Comparison of ENCODE assay signal across 19 mouse cellular contexts in the genomic region with DNA sequence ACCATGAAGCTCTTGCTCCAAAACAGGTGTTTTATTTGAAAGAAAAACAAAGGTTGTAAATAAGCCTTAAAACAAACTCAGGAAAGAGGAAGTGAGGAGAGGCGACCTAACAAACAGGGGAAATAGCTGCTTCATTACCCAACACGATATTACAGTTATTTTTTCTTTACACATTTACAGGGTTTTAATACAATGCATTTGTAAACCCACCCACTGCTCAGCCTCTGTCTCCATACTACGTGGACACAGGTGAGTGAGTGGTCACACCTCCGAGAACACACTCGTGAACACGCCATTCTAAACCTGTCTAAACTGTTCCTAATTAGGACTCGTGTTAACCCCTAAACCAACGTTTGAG.
DNase-seq lines count a peak whose midpoint lies in the region; ATAC-seq and TF ChIP-seq lines count a peak whose summit lies in the region.
"Had no signal": no experiment of that assay in that cellular context is flagged by ENCODE, and none has a peak within 500 bp of the region (broad histone marks: within the 10 kb centered on the region; RNA-seq: fewer than 3 reads in every experiment).

No protein-coding gene starts in this region.

- no peak for ATAC-seq in kidney, embryonic 16.5 days (ENCODE audit: low FRiP score, low TSS enrichment)
- ATAC-seq in hematopoietic stem cell, adult 5-6 weeks (replicated peaks in 1 of 2; ENCODE audit: insufficient read depth in 1 of 2, low FRiP score in 2 of 2, low TSS enrichment in 1 of 2, low read depth in 1 of 2, poor library complexity in 2 of 2, severe bottlenecking in 2 of 2) = peak; percentile 48 to 50; a peak in 3 of 4 replicates
- ATAC-seq: intestine, embryonic 15.5 days had no signal

- peaks cover 49% of the 10 kb centered on the region for H3K4me1 ChIP-seq in kidney, embryonic 16.5 days (ENCODE audit: insufficient read depth, low read length)
- peaks cover 13 to 40% of the 10 kb centered on the region in 2 experiments for H3K4me1 ChIP-seq in CH12.LX (ENCODE audit: control insufficient read depth in 1 of 2, insufficient read depth in 2 of 2)
- H3K4me1 ChIP-seq in small intestine, adult 2 months (ENCODE audit: control insufficient read depth, insufficient read depth, insufficient read length, low read length) = peaks cover 2% of the 10 kb centered on the region; the same call in 1 of the 2 replicates
- H3K4me1 ChIP-seq: intestine, embryonic 15.5 days had no signal

- no peak overlapping the region for H3K4me3 ChIP-seq in kidney, embryonic 16.5 days (ENCODE audit: low read length)
- peak overlapping the region in 1 of 3 experiments; percentile 49 for H3K4me3 ChIP-seq in CH12.LX (replicated peaks in 1 of 3; ENCODE audit: low read depth in 2 of 3, low read length in 2 of 3, poor library complexity in 1 of 3)
- peak overlapping the region; percentile 38; the same call in 1 of the 2 replicates for H3K4me3 ChIP-seq in small intestine, adult 2 months (ENCODE audit: low read depth, low read length)
- H3K4me3 ChIP-seq: heart, embryonic 10.5 days; intestine, embryonic 15.5 days; limb, embryonic 15.5 days had no signal

- TF ChIP-seq CTCF in CH12.LX (conservative IDR thresholded peaks at IDR 0.05 in 1 of 2, IDR thresholded peaks at IDR 0.05 in 1 of 2; ENCODE audit: low read depth in 2 of 2, low read length in 2 of 2) = no peak
- no peak for TF ChIP-seq CTCF in small intestine, adult 2 months (IDR thresholded peaks at IDR 0.05; ENCODE audit: extremely low read depth, insufficient read length, insufficient replicate concordance, low read depth, low read length)

- H3K79me2 ChIP-seq in CH12.LX (replicated peaks; ENCODE audit: control insufficient read depth, extremely low read depth, insufficient read depth, poor library complexity, severe bottlenecking) = no peaks in the 10 kb centered on the region

- no peaks in the 10 kb centered on the region for H3K9me3 ChIP-seq in kidney, embryonic 16.5 days (ENCODE audit: low read length)
- no peaks in the 10 kb centered on the region for H3K9me3 ChIP-seq in CH12.LX (replicated peaks; ENCODE audit: low read length)
- H3K9me3 ChIP-seq: heart, embryonic 10.5 days; intestine, embryonic 15.5 days; limb, embryonic 15.5 days had no signal

- no peak for DNase-seq in kidney, adult 18-20 months
- no peak for DNase-seq in CH12.LX (ENCODE audit: extremely low read depth)
- DNase-seq in Muller cell, postnatal 12 days (ENCODE audit: inconsistent ontology term) = no peak
- no peak for DNase-seq in left cerebral cortex, postnatal 14 days (ENCODE audit: low spot score in 2 of 2)
- DNase-seq: adrenal gland, postnatal 36 days; cerebellum, adult 9-11 months; embryo, embryonic 11 days; gastrocnemius, postnatal 14 days; heart, postnatal 10 days; lung, embryonic 14.5 days; thymus, postnatal 36 days had no signal

- H3K27me3 ChIP-seq in kidney, embryonic 16.5 days (ENCODE audit: insufficient read depth, low read length) = no peaks in the 10 kb centered on the region
- no peaks in the 10 kb centered on the region for H3K27me3 ChIP-seq in CH12.LX (replicated peaks)
- H3K27me3 ChIP-seq in small intestine, adult 2 months (ENCODE audit: control insufficient read depth, insufficient read depth, low read length) = no peaks in the 10 kb centered on the region
- H3K27me3 ChIP-seq: intestine, embryonic 15.5 days had no signal

- no peak overlapping the region for H3K4me2 ChIP-seq in kidney, embryonic 16.5 days (replicated peaks; ENCODE audit: low read depth, low read length)
- H3K4me2 ChIP-seq in CH12.LX (ENCODE audit: insufficient read depth, low read depth, poor library complexity, severe bottlenecking) = peak overlapping the region; percentile 96
- H3K4me2 ChIP-seq: hindbrain, embryonic 14.5 days; intestine, embryonic 15.5 days; limb, embryonic 15.5 days; lung, embryonic 14.5 days; midbrain, embryonic 11.5 days had no signal

- TF ChIP-seq EP300 in CH12.LX (IDR thresholded peaks at IDR 0.05; ENCODE audit: low read length) = peak; percentile 82

- in situ Hi-C loops in CH12.LX (cut with MboI; ENCODE audit: low pct_ligation_motif_present, low pct_unique_long_range_greater_than_20kb, low sequenced_read_pairs) = no loop called here

- peak overlapping the region; percentile 29; the same call in 1 of the 2 replicates for H3K27ac ChIP-seq in kidney, embryonic 16.5 days (ENCODE audit: low read length)
- H3K27ac ChIP-seq in CH12.LX (ENCODE audit: insufficient read depth, low read depth) = peak overlapping the region; percentile 71; the same call in 1 of the 2 replicates
- peak overlapping the region; percentile 57 for H3K27ac ChIP-seq in small intestine, adult 2 months (ENCODE audit: insufficient read depth, low read depth, low read length)
- H3K27ac ChIP-seq: heart, embryonic 10.5 days; hindbrain, embryonic 14.5 days; intestine, embryonic 15.5 days; limb, embryonic 15.5 days had no signal

- intact Hi-C loops in left cerebral cortex, postnatal 14 days (cut with DNase I) = no loop called here

- H3K36me3 ChIP-seq in kidney, embryonic 16.5 days (ENCODE audit: insufficient read depth, low read length) = no peaks in the 10 kb centered on the region
- peaks cover 0 to 30% of the 10 kb centered on the region in 2 experiments for H3K36me3 ChIP-seq in CH12.LX (replicated peaks in 1 of 2; ENCODE audit: control insufficient read depth in 1 of 2, insufficient read depth in 1 of 2, low read length in 1 of 2)
- no peaks in the 10 kb centered on the region for H3K36me3 ChIP-seq in small intestine, adult 2 months (ENCODE audit: control insufficient read depth, insufficient read depth, low read length)
- H3K36me3 ChIP-seq: heart, embryonic 10.5 days; intestine, embryonic 15.5 days; limb, embryonic 15.5 days had no signal

- 49% methylated on average over 8 of the region's 8 CpGs for WGBS in kidney, embryonic 16.5 days
- WGBS in small intestine, adult 2 months = 65% methylated on average over 8 of the region's 8 CpGs

- no peak overlapping the region for H3K9ac ChIP-seq in kidney, embryonic 16.5 days (replicated peaks; ENCODE audit: low read length)
- peak overlapping the region; percentile 38 for H3K9ac ChIP-seq in CH12.LX (ENCODE audit: insufficient read depth, low read depth)
- H3K9ac ChIP-seq: hindbrain, embryonic 14.5 days; intestine, embryonic 15.5 days; limb, embryonic 15.5 days; lung, embryonic 14.5 days had no signal

- TF ChIP-seq POLR2A in CH12.LX (IDR thresholded peaks at IDR 0.05; ENCODE audit: low read depth, low read length) = no peak
- no peak for TF ChIP-seq POLR2A in small intestine, adult 2 months (IDR thresholded peaks at IDR 0.05; ENCODE audit: low read depth, low read length)

- TF ChIP-seq RAD21 in CH12.LX (IDR thresholded peaks at IDR 0.05; ENCODE audit: low read depth, low read length) = no peak

- dilution Hi-C loops in CH12.LX (cut with MboI; ENCODE audit: extremely low pct_ligation_motif_present, extremely low pct_unique_long_range_greater_than_20kb, low sequenced_read_pairs) = no loop called here

TF ChIP-seq in CH12.LX, 34 proteins besides CTCF, POLR2A, EP300 and RAD21:
- peak; percentile 29; the same call in 1 of the 2 replicates for TF ChIP-seq MYC (IDR thresholded peaks at IDR 0.05; ENCODE audit: low read depth, low read length)
- TF ChIP-seq CHD1 (IDR thresholded peaks at IDR 0.05; ENCODE audit: low read depth, low read length) = no peak
- peak; percentile 3; the same call in 1 of the 2 replicates for TF ChIP-seq JUN (IDR thresholded peaks at IDR 0.05; ENCODE audit: insufficient read depth, low read depth, low read length)
- peak; percentile 61 for TF ChIP-seq MAX (IDR thresholded peaks at IDR 0.05; ENCODE audit: low read length)
- TF ChIP-seq ETS1 (conservative IDR thresholded peaks at IDR 0.05; ENCODE audit: low read depth, low read length) = no peak
- no peak for TF ChIP-seq MAFK (IDR thresholded peaks at IDR 0.05; ENCODE audit: insufficient replicate concordance, low read length)
- peak; percentile 14; the same call in 1 of the 2 replicates for TF ChIP-seq SIN3A (IDR thresholded peaks at IDR 0.05; ENCODE audit: low read length)
- TF ChIP-seq TCF12 (IDR thresholded peaks at IDR 0.05; ENCODE audit: low read depth, low read length) = no peak
- no peak for TF ChIP-seq USF1 (IDR thresholded peaks at IDR 0.05; ENCODE audit: low read depth, low read length)
- TF ChIP-seq TBP (conservative IDR thresholded peaks at IDR 0.05; ENCODE audit: low read depth, low read length) = no peak
- TF ChIP-seq ELF1 (IDR thresholded peaks at IDR 0.05; ENCODE audit: low read depth, low read length) = peak; percentile 50
- peak; percentile 49 for TF ChIP-seq IRF4 (IDR thresholded peaks at IDR 0.05; ENCODE audit: low read depth, low read length)
- TF ChIP-seq MEF2A (IDR thresholded peaks at IDR 0.05; ENCODE audit: borderline replicate concordance, low read depth, low read length) = peak; percentile 40; the same call in 1 of the 2 replicates
- TF ChIP-seq GABPA (IDR thresholded peaks at IDR 0.05; ENCODE audit: insufficient replicate concordance, low read depth, low read length) = no peak
TF ChIP-seq in CH12.LX: peak in this region for 7.
